Mouse (Mus musculus): ENCODE measurements around the gene Ube2d3. TPM values are rescaled to one million over a fixed set of nuclear protein-coding genes. Genes with fewer than 3 reads are reported as not detected.
A peak's percentile ranks its signal among the peaks of the same experiment; 100 is the strongest.
"Not testable (repeated sequence)": the region's sequence is repeated elsewhere in the genome, so short reads cannot be mapped to it uniquely, and the experiment has no call there.

Ube2d3 gene
- total RNA-seq, 2 experiments from 2014 or later, result 365 to 406 TPM

DNA sequence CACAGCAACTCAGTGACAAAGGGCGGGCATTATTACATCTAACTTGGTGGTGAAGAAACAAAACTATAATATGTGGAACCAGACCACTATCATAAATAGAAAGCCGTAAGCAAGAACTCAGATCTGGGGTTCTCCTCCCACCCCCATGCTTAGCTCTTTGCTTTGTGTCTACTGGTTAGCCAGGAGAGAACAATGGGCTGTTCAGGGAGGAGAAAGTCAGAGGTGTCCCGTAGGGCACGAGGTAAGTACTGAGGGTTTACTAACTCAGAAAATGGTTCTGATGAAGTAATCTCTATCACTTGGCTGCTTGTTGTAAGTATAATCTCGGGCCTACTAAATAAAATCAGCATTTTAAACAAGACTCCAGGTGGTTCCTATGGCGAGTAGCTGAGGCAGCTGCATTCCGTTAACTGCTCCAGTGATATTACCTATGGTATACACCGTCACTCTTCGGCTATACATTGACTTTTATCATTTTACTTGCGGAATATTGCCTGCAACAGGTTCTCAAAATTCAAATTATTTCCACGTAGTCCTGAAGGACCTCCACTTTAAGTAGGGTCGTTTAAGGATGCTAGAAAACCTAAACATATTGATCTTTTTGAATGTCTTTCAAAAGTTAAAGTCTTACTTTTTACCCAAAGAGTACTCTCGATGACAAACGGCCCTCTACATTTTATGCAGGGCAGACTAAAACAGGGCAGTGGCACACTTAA is 890 bp upstream of the Ube2d3 start:
- no peak for DNase-seq

DNA sequence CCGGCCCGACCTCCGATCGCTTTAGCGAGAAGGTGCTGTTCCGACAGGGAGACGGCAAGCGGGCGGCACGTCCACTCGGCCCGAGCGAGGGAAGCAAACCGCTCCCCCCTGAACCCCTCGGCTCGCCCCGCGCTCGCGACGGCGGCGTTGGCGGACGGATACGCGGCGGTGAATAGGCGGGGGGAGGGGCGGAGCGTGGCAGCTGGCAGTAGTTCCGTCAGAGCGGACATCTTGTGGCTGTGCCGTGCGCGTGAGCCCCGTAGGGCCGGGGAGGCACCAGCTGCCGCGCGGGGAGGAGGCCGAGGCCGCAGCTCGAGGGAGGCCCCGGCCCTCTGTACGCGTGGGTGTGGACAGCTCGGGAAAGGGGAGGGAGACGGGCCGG is 573 bp downstream of the Ube2d3 start:
- peak; percentile 93 to 96 for DNase-seq

DNA sequence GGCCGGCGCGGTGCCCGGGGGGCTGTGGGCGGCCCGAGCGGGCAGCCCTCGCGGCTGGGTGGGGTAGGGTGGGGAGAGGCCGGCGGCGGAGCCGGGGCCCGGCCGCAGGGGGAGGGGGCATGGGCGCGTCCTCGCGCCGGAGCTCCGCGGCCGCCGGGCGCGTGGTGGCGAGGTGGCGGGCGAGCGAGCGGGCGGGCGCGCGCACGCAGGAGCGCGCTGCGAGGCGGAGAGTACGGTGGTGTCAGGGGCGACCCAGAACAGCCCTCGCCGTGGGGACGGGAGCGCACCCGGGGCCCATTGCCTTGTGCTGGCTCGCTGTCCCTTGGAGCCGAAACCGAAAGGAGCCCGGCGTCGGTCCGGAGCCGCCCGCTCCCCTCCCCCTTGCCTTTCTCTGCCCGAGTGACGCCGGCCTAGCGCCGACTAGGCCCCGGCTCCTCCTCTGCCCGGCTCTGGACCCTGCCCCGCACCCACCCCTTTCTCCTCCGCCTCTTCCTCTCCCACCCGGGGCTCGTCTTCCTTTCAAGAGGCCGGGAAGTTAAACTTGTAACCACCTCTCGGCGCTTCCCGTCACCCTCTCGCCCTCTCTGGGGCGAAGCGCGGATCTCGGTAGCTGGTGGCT is 1.1 kb downstream of the Ube2d3 start:
- peak; percentile 89 to 93 for DNase-seq

DNA sequence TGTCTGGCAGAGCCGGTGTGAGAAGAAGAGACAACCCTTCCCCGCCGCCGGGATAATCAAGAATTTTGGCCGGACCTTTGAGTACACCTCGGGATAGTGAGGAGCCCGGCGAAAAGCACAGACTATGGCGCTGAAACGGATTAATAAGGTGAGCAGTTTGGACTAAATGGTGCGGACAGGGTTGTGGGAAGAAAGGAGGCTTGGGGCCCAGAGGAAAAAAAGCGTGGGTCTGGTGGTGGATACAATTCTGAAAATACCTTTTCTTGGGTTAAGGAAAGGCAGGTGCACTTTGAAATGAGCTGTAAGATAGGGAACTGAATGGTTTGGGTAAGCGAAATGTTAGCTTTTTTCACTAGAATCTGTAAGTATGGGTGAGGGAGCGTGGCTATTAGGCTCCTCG is 1.7 kb downstream of the Ube2d3 start:
- DNase-seq, result no peak

DNA sequence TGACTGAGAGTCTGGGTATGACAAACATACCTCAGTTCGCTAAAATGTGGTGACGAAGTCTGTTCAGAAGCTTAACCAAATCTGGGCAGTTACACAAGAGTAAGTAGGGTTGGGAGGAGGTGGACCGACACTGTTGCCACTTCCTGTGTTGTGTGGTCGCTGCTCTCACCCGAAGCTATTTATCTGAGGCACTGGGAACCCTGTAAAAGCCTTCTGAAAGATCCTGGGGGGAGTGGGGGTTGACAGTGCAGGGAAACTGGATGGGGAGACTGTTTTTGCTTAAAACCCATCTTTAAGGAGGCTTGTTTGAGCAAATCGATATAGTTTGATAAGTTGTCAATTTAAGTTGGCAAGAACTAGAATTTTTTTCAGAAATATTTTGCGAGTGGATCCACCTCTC is 2.3 kb downstream of the Ube2d3 start:
- DNase-seq, result peak; percentile 31 to 50

DNA sequence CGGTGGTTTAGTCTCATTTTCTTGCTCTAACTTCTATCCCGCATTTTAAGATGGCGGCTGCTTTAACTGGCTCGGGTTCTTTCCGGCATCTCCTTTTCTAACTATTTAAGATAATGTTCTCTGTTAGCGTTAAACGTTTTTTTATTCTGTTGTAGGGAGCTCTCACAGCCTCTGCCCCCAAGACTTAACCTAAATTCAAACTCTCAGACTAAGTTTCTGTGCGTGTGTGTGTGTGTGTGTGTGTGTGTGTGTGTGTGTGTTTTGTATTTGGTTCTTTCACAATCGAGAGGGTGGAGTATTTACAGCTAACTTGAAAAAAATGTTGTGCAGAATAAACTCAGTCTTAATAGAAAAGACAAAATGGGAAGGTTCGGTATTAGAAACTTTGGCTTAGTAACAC is 2.7 kb downstream of the Ube2d3 start:
- DNase-seq, result peak in 1 of 2 experiments; percentile 29

DNA sequence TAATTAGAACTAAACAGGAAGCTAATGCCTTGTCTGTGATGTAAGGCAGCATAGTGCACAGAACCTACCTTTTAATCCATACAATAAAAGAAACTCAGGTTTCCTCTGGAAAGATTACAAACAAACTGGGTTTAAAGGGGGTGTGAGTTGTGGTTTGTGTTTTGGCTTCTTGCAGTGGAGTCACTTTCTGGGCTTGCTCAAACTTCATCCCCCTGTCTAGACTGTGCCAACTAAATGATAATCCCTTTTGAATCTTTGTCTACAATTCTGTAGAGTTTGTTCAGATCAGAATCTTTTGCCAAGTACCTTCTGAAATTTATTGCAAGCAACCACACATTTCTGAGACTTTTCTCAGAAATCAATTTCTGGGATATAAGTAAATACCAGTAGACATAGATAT is 7.0 kb downstream of the Ube2d3 start:
- no peak for DNase-seq

DNA sequence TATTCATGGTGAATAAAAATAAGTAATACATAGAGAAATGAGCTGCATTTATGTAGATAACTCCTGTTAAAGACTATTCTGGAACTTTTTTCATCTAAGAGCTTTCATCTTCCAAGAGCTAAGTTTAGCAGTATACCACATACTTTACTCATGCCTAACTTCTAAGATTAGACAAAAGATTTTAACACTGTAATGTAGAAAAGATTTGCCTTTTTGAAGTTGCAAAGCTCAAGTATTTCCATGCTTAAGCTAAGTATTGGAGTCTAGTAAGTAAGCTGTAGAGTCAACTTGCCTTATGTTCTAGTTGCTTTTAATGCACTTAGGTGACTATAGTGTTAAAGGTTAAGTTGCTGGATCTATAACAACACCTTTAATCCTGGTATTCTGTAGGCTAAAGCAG is 21.0 kb downstream of the Ube2d3 start:
- DNase-seq, result no peak

DNA sequence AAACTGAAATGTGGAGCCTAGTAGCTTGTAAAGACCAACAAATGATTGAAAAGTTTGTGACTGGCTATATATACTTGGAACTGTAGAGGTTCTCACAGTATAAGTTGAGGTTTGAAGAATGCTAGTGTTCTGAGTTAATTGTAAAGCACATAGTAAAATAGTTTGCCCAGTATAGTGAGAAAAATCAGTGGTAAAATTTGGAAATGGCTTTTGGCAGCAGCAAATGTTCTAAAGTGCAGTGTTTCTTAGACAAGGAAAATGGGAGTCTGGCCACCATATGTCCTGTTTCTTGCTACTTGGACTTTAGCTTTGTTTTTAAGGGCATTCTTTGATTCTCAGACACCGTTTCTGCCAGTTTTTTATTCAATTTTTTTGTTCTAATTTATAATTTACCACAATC is 30.5 kb downstream of the Ube2d3 start:
- DNase-seq, result no peak

DNA sequence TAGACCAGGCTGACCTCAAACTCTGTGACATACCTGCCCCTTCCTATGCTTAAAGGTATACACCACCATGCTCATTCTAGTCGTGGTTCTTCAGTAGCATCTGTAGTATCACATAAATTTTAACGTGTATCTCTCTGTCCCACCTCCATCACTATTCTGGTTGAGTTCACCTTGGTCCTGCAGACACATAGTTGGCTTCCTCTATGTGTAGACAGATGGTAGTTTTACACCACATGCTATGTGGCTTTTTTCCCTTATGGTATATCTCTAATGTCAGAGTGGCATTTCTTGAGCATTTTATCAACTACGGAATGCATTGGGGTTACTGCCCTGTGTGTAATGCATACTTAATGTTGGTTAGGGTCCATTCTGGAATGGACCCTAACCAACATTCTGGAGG is 31.2 kb downstream of the Ube2d3 start:
- no peak for DNase-seq

DNA sequence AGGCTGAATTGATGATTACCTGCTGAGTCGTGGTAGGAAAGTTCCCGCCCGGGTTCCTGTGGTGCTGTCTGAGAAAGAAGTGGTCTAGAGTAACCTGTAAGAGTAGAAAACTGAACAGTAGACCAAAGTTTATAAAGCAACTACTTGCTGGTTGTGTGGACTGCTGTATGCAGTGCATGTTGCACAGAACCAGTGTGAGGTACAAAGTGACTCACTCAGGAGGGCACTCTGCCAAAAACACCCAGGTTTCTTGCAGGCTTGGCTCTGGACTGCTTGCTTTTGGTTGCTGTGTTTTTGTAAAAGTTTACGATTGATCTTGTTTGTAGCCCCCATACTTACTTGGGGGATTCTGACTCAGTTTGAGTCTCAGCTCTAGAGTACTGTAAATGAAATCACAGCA is 32.0 kb downstream of the Ube2d3 start:
- peak; percentile 70 to 81 for DNase-seq

DNA sequence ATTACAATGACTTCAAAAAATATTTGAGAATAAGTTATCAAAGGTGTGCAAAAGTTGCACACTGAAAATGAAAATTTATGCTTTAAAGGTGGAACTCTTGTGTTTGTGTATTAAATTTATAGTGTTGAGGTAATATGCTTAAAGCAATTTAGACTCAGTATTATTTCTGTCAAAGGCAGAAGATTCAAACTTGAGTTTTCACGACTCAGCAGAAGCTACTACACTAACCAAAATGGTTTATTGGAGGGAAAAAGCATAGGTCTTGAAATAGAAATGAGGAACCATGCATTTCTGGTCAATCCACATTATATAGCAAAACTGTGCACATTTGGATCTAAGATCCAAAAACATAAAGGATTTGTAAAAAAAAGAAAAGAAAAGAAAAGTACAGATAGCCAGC is 32.9 kb downstream of the Ube2d3 start:
- no peak for DNase-seq

DNA sequence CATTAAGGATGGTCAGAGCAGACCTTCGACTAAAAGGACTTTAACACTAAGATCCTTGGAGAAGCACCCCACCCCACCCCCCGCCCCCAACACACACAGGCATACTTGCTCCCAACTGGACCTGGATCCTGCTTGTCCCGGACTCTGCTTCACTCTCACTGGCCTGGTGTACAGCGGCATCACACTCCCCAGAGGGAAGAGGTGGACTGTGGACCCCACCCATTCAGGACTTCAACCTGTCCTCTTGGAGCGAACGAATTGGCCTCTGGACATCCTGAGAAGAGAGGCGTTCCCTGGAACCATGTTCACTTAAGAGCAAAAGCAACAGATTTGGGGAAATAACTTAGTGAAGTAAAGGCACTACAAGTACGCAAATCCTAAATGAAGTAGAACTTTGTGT is 37.1 kb downstream of the Ube2d3 start:
- DNase-seq, result no peak

DNA sequence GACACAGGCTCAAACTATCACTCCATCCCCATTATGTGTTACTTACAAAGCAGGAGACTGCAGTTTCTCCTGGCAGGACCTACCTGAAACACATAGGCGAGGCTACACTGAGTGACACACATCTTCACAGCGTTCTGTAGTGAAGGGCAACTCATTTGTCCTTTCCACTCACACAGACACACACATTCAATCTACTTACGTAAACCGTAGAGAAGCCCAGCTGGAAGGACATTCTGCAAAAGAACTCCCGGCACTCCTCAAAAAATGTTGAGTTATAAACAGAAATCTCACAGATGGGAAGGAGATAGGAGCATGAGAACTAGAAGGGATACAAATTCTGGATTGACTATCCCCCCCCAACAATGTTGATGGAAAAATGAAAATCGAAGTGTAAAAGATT is 38.3 kb downstream of the Ube2d3 start:
- no peak for DNase-seq

DNA sequence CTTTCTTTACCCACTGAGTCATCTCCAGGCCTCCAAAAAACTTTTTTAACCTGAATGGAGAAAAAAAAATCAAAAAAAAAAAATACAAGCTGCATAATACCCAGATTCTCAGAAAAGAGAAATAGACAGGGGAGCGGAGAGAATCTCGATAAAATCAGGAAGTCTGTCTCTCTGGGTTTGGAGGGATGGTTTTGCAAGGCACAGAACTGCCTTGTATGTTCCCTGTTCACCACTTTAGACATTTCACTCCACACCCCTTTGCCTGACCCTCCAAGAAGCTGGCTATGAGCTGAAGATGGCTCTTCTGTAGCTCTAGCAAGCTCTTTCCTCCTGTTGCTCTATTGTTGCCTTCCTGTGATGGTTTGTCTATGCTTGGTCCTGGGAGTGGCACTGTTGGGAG is 39.0 kb downstream of the Ube2d3 start:
- DNase-seq, result no peak

DNA sequence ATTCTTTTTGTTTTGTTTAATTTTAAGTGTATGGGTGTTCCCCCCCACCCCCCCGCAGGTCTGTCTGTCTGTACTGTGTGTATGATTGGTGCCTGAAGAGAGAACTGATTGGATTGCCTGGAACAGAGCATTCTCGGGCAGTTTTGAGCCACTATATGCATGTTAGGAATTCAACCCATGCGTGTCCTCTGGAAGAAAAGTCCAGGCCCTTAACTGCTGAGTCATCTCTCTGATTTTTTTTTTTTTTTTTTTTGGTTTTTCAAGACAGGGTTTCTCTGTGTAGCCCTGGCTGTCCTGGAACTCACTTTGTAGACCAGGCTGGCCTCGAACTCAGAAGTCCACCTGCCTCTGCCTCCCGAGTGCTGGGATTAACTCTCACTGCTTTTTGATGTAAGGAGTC is 41.1 kb downstream of the Ube2d3 start:
- not testable (repeated sequence) for DNase-seq

DNA sequence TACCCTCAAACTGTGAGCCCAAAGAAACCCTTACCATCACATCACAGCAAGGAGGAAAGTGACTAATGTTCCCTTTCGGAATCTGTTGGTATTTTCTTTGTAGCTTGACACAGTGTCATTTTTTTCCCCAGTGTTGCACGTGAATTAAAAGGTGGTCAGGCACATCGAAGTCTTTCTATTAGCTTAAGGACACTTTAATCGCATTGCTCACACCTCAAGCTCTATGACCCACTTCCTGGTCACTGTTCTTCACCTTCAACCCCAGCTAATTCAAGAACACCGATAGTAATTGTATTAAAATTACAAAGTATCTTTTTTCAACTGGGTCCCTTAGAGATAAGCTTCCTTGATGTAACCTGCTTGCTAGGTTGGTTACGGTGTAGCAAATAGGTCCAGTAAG is 42.8 kb downstream of the Ube2d3 start:
- no peak for DNase-seq

DNA sequence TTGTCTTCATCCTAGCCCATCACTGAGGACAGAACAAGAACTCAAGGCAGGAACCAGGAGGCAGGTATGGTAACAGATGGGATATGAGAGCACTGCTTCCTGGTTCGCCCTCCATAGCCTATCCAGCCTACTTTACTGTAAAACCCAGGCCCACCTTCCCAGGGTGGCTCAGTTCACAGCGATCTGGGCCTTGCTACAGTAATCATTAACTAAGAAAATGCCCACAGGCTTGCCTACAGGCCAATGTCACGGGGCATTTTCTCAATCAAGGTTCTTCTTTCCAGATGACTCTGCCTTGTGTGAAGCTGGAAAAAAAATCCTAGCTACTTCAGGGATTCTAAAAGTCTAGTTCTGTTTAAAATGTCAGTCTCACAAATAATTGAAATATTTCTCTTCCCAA is 43.7 kb downstream of the Ube2d3 start:
- no peak for DNase-seq

DNA sequence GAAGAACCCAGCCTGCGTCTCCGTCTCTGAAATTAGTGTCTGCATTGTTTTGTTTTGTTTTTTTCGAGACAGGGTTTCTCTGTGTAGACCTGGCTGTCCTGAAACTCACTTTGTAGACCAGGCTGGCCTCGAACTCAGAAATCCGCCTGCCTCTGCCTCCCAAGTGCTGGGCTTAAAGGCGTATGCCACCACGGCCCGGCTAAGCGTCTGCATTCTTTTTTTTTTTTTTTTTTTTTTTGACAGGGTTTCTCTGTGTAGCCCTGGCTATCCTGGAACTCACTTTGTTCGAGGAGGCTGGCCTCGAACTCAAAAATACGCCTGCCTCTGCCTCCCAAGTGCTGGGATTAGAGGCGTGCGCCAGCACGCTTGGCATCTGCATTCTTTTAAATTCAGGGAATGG is 46.7 kb downstream of the Ube2d3 start:
- not testable (repeated sequence) for DNase-seq

DNA sequence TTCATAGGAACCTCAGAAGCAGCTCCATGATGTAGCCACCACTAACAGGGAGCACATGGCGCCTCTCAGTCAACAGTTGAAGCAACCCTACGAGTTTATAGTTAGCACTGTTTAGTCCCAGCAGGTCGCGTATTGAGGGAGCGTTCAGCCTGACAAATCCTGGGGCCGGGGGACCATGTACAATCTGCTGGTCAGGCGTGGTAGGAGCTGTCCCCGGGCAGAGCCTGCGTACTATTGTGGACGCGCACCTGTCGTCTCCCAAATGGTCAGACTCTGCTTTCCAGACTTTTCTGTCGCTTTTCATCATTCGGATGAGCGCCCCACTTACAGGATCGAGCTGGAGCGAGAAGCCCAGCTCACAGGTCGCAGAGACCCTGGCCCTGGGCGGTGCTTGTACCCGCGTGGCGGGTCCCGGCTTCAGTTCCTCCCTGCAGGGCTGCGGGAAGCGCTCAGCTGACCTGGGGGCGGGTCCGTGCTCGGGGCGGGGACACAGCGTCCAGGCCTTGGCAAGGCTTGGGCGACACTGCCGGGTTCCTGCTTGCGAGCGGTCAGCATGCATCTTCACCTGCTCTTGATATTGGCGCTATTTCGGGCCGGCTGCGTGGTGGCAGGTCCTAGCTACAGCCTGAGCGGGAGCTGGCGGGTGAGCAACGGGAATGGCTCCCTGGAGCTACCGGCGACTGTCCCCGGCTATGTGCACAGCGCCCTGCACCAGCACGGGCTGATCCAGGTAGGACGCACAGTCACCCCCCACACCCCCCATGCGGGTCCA is 47.4 kb downstream of the Ube2d3 start, which contains the start of gene Manba:
TSS of gene Manba (plus strand) at position 484 of the 772 bp plus-strand sequence.
- peak; percentile 88 to 89 for DNase-seq

DNA sequence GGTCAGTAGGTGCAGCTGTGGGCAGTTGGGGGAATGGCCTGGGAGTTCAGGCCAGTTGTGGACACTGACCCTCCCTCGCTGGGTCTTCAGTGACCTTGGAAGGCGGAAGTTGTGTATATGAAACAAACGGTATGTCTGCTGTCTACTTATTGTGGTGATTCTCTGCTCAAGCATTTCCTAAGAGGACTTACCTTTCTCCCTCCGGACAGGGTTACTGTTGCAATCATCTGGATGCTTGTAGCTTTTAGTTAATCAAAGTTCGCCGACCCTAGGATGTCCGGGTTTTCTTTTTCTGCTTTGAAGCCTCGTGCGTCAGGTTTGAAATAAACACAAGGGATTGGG is 47.9 kb downstream of the Ube2d3 start:
- no peak for DNase-seq

DNA sequence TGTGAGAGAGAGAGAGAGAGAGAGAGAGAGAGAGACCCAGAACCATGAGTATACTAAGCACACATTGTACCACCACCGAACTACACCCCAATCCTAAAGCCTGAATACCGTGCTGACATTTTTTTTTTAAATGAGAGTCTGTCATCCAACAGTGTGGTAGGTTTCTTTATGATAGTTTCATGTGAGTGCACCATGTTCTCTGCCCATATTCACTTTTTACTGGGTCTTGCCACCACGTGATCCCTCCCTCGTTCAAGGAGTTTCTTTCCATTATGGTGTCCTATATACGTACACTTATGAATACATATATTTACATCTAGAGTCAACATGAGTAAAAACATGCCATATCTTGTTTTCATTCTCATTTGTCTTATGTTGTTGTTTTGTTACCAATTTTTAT is 48.4 kb downstream of the Ube2d3 start:
- DNase-seq, result no peak

DNA sequence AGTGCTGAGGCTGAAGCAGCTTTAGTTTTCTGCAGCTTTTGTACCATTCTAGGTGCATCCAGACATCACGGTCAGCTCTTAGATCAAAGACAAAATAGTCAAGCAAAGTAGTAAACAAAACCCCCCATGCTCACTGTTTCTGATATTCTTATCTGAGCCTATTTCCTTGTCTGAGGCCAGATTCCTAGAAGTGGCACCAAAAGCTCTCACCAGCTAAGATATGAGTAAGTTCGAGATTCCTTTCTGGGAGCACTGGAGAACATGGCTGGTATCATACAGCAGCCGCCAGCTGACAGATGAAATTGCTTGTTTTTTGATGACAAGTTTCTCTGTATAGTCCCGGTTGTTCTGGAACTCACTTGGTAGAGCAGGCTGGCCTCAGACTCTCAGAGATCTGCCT is 49.9 kb downstream of the Ube2d3 start:
- no peak for DNase-seq

Data from heart, adult 18-20 months (tissue).